Mouse (Mus musculus): Measurements from ENCODE around the gene Nos3.

- no peak for TF ChIP-seq CTCF (IDR thresholded peaks at IDR 0.05; ENCODE audit: borderline replicate concordance, extremely low read depth, insufficient read depth, insufficient read length)
- TF ChIP-seq POLR2A (IDR thresholded peaks at IDR 0.05; ENCODE audit: borderline replicate concordance, extremely low read depth, insufficient read depth, insufficient read length, poor library complexity, severe bottlenecking): no peak
Observed at GRCm38 (mm10) chr5:24426556-24427284, 62.1 kb downstream of the Nos3 start.
